Mouse (Mus musculus): Measurements from ENCODE around the gene Plek2. TPM values are rescaled to one million over a fixed set of nuclear protein-coding genes. Genes with fewer than 3 reads are reported as not detected.

The Plek2 gene
- polyA plus RNA-seq, 1 experiment from 2014 or later: 3.4 TPM

Other genes with a start within 250 kb of the Plek2 start
- gene Fam71d, start 215.4 kb downstream of the Plek2 start, polyA plus RNA-seq (2014; fragmentation: Nextera tagmentation; extraction: Ambion mirVana): not detected in 2 replicates
- gene Mpp5, start 158.1 kb downstream of the Plek2 start, polyA plus RNA-seq (2014; fragmentation: Nextera tagmentation; extraction: Ambion mirVana): 22.2 and 23.7 TPM in 2 replicates
- 93.7 and 109 TPM in 2 replicates for gene Atp6v1d, start 45.3 kb downstream of the Plek2 start, polyA plus RNA-seq (2014; fragmentation: Nextera tagmentation; extraction: Ambion mirVana)
- 289 and 292 TPM in 2 replicates for gene Eif2s1, start 45.1 kb downstream of the Plek2 start, polyA plus RNA-seq (2014; fragmentation: Nextera tagmentation; extraction: Ambion mirVana)
- gene Tmem229b, start 100.7 kb upstream of the Plek2 start, polyA plus RNA-seq (2014; fragmentation: Nextera tagmentation; extraction: Ambion mirVana): 3.5 and 3.9 TPM in 2 replicates
- 2.5 and 3.5 TPM in 2 replicates for gene Plekhh1, start 122.2 kb upstream of the Plek2 start, polyA plus RNA-seq (2014; fragmentation: Nextera tagmentation; extraction: Ambion mirVana)
- 30.5 and 34.0 TPM in 2 replicates for gene Pigh, start 182.7 kb upstream of the Plek2 start, polyA plus RNA-seq (2014; fragmentation: Nextera tagmentation; extraction: Ambion mirVana)
- gene Arg2, start 223.8 kb upstream of the Plek2 start, polyA plus RNA-seq (2014; fragmentation: Nextera tagmentation; extraction: Ambion mirVana): 4.3 and 5.7 TPM in 2 replicates

Data from embryonic facial prominence, embryonic 11.5 days (tissue).